Mouse (Mus musculus) E14TG2a.4 (cell line): ENCODE measurements around the gene Bcat2.

Experiments used
- CTCF ChIP-seq: conservative IDR thresholded peaks from 2 replicates; pipeline ENCODE4 v1.5.1; 2014; ENCODE audit warnings: low read length
- NANOG ChIP-seq: IDR thresholded peaks from 2 replicates; pipeline ENCODE4 v1.6.1; 2014; ENCODE audit warnings: borderline replicate concordance, low read length, mixed read lengths

DNA sequence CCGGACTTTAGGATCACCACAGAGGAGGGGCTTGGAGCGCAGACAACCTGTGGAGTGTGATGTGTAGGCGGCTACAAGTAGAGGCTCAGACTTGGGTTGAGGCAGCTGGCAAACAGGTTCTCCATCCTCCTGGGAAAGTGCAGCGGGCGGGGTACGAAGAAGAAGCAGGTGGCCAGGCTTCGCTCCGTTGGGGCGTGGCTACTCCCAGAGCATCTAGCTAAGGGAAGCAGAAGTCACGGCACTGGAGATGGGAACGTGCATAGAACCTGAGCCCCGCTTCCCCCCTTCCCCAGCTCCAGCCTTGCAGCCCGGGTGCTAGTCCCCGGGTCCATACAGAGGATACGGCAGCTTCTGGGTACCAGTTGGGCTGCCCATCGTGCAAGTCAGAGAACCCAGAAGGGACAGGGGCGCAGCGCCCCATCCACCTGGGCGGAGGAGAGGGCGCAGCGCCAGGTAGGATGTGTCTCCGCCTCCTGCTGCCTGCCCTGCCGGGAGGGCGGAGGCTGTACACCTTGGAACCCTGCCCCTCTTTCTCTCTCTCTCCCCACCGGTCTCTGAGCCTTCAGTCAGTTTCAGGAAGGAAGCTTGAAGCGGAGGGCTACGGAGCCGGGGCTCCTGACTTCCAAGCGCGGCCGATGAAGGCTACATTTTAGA, 47.2 kb downstream of the Bcat2 start, which contains the start of gene Fut1:
- TF ChIP-seq CTCF (no peak), NANOG (no peak)
